Mouse (Mus musculus): Measurements from ENCODE around the gene Tmem232. TPM values are rescaled to one million over a fixed set of nuclear protein-coding genes. Genes with fewer than 3 reads are reported as not detected.
A peak's percentile ranks its signal among the peaks of the same experiment; 100 is the strongest.
"Not testable (repeated sequence)": the region's sequence is repeated elsewhere in the genome, so short reads cannot be mapped to it uniquely, and the experiment has no call there.

Gene Tmem232
- total RNA-seq, 2 experiments from 2014 or later: 1.8 to 2.4 TPM

DNA sequence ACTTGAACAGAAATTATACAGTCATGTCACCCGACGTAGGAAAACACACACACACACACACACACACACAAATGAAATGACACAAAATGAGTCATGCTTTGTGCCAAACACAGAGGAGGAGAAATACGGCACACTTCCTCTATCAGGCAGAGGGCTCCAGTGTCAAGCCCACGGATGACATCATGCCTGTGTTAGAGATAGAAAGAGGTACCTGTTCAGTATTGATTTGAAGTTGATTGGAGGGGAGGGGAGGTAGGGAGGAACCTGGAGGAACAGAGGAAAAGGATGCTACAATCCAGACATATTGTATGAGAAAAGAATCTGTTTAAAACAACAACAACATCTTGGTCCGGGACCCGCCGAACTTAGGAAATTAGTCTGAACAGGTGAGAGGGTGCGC lies 209.8 kb downstream of the Tmem232 start:
- Histone ChIP-seq H3K27ac (no peak overlapping the region), H3K4me3 (no peak overlapping the region)
- no peak for DNase-seq (ENCODE audit: extremely low spot score in 1 of 2, low spot score in 2 of 2)
- no peak for TF ChIP-seq CTCF (IDR thresholded peaks at IDR 0.05)
- intact Hi-C loops (cut with DNase I): no loop called here

DNA sequence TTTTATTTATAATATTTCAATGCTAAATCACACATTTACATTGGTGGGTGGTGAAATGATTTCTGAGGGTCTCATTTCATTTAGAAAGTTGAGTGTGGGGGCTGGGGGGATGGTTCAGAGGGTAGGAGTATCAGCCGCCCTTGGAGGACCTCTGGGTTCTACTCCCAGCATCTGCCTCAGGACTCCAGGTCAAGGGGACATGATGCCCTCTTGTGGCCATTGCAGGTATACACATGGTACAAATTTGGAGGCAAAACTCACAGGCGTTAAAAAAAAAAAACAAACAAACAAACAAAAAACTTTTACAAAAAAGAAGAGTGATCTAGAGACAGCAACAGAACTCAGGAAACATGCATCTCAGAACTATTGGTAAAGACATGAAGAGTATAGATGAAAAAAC lies 215.3 kb downstream of the Tmem232 start:
- Histone ChIP-seq H3K27ac (no peak overlapping the region), H3K4me3 (no peak overlapping the region)
- peak; percentile 35 to 40 for DNase-seq (ENCODE audit: extremely low spot score in 1 of 2, low spot score in 2 of 2)
- intact Hi-C loops (cut with DNase I): loop anchor here (5.0 to 10.0 kb wide), 3 partner anchors 152 to 1750 kb away; no protein-coding TSS in a partner anchor
- peak; percentile 75 for TF ChIP-seq CTCF (IDR thresholded peaks at IDR 0.05)

DNA sequence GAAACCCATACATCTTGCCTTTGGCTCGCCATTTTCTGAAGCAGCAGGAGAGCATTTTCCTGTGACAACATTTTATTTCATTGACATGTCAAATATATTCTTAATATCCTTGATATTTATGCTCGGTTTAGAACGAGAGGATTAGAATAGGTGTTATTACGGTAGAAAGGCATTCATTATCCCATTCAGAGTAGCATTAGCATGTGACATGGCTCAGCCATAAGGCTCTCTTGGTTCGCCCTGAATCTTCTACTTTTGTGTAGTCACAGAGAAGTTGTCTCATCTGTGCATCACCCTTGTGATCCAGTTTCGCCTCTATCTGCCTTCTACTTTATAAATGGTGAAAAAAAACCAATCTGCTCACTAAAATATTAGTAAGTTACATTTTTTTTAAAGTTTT lies 220.0 kb downstream of the Tmem232 start:
- no peak for TF ChIP-seq CTCF (IDR thresholded peaks at IDR 0.05)
- intact Hi-C loops (cut with DNase I): loop anchor here (10.0 kb wide), 1 partner anchor 1746 kb away; no protein-coding TSS in a partner anchor

GRCm38 (mm10) chr17:65299946-65300345 lies 240.6 kb downstream of the Tmem232 start:
- no peak for DNase-seq (ENCODE audit: extremely low spot score in 1 of 2, low spot score in 2 of 2)
- H3K4me3 ChIP-seq: no peak overlapping the region
- no peak overlapping the region for H3K27ac ChIP-seq
- intact Hi-C loops (cut with DNase I): no loop called here
- TF ChIP-seq CTCF (IDR thresholded peaks at IDR 0.05): no peak

More for the DNA sequence above, 220.0 kb downstream of the Tmem232 start:
- no peak for DNase-seq (ENCODE audit: extremely low spot score in 1 of 2, low spot score in 2 of 2)
- Histone ChIP-seq H3K27ac (no peak overlapping the region), H3K4me3 (no peak overlapping the region)

GRCm38 (mm10) chr17:65297831-65298230 lies 242.8 kb downstream of the Tmem232 start:
- no peak overlapping the region for H3K27ac ChIP-seq
- intact Hi-C loops (cut with DNase I): no loop called here
- no peak for TF ChIP-seq CTCF (IDR thresholded peaks at IDR 0.05)
- no peak overlapping the region for H3K4me3 ChIP-seq
- DNase-seq (ENCODE audit: extremely low spot score in 1 of 2, low spot score in 2 of 2): no peak

DNA sequence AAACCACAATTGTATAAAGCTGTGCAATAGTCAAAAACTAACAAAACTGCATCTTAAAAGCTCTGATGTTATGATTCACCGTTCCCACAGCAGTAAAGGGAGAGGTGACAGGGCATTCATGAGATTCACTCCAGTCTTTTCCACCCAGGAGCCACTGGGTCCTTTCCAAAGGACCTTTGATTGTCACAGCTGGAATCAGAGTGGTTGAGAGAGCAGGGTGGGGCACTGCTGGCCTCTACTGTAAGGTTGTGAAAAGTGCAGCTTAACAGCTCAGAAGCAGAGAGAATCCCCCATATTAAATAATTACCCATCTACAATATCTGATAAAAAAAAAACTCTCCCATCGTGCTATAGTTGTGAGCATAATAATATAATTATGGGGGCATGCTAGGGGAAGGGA lies 288.4 kb downstream of the Tmem232 start:
- no peak overlapping the region for H3K27ac ChIP-seq
- intact Hi-C loops (cut with DNase I): loop anchor here (1.0 kb wide), 1 partner anchor 181 kb away; no protein-coding TSS in a partner anchor
- H3K4me3 ChIP-seq: no peak overlapping the region
- peak; percentile 57 for TF ChIP-seq CTCF (IDR thresholded peaks at IDR 0.05)
- DNase-seq (ENCODE audit: extremely low spot score in 1 of 2, low spot score in 2 of 2): no peak

GRCm38 (mm10) chr17:65250261-65250660 lies 290.3 kb downstream of the Tmem232 start:
- Histone ChIP-seq H3K27ac (peak overlapping the region; percentile 32; the same call in 1 of the 2 replicates), H3K4me3 (no peak overlapping the region)
- peak in 1 of 2 experiments; percentile 32 for DNase-seq (ENCODE audit: extremely low spot score in 1 of 2, low spot score in 2 of 2)
- intact Hi-C loops (cut with DNase I): loop anchor here (1.0 kb wide), 1 partner anchor 77 kb away; no protein-coding TSS in a partner anchor
- no peak for TF ChIP-seq CTCF (IDR thresholded peaks at IDR 0.05)

- intact Hi-C loops (cut with DNase I): no loop called here
- no peak overlapping the region for H3K27ac ChIP-seq
- DNase-seq (ENCODE audit: extremely low spot score in 1 of 2, low spot score in 2 of 2): no peak
- no peak for TF ChIP-seq CTCF (IDR thresholded peaks at IDR 0.05)
- no peak overlapping the region for H3K4me3 ChIP-seq
Observed at GRCm38 (mm10) chr17:65243716-65244115, 296.9 kb downstream of the Tmem232 start.

- Histone ChIP-seq H3K4me3 (no peak overlapping the region), H3K27ac (no peak overlapping the region)
- no peak for DNase-seq (ENCODE audit: extremely low spot score in 1 of 2, low spot score in 2 of 2)
- intact Hi-C loops (cut with DNase I): no loop called here
- TF ChIP-seq CTCF (IDR thresholded peaks at IDR 0.05): no peak
Observed at GRCm38 (mm10) chr17:65225347-65225916, 315.1 kb downstream of the Tmem232 start.

DNA sequence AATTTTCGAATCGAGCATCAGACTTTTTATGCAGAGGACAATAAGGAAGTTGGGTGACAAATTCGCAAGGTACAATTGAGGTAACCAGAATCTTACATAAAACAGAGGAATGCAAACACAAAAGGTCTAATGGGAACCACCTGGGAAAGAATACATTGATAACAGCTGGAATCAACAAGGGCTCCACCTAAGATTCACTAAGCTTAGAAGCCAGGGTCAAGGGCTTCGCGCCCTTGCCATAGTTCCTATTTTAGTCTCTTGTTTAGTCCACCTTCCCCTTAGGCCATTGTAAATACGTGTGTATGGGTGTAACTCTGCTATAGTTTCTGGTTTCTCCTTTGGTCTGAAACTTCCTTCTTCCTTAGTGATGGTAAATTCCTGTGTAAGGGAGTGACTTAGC lies 318.9 kb downstream of the Tmem232 start:
- intact Hi-C loops (cut with DNase I); H3K27ac ChIP-seq; H3K4me3 ChIP-seq; DNase-seq (ENCODE audit: extremely low spot score in 1 of 2, low spot score in 2 of 2): not testable (repeated sequence)

Small RNAs within 50 kb of the gene (microRNA-seq; reads per million reads assigned to microRNA genes)
- gene Gm25731: 0 reads per million in 2 experiments

Other genes with a start within 250 kb of the Tmem232 start
- 100 to 1,000 TPM; 150 to 151 TPM for gene Vapa, start 72.8 kb upstream of the Tmem232 start, total RNA-seq (2021)
- under 1 TPM; 0.19 to 0.25 TPM for gene Txndc2, start 101.4 kb upstream of the Tmem232 start, total RNA-seq (2021)
- 10 to 100 TPM; 53.6 to 54.7 TPM for gene Rab31, start 232.0 kb upstream of the Tmem232 start, total RNA-seq (2021)
- gene Ppp4r1, start 241.8 kb upstream of the Tmem232 start, total RNA-seq (2021): 10 to 100 TPM; 46.5 to 52.5 TPM